Mouse (Mus musculus) neural tube, embryonic 11.5 days (tissue): ENCODE results near the gene Ankrd39. TPM values are rescaled to one million over a fixed set of nuclear protein-coding genes. Genes with fewer than 3 reads are reported as not detected.

Experiments used
- ATAC-seq: fragments of 200-750 bp; cut with Nextera tagmentation; 2 replicates; pipeline ENCODE4 v1.8.0; 2017; ENCODE audit warnings: moderate number of reproducible peaks, mild to moderate bottlenecking, moderate TSS enrichment, moderate library complexity; ENCODE audit not compliant: insufficient read depth, low FRiP score, low TSS enrichment
- DNase-seq: peaks from one replicate; pipeline ENCODE4 v3.0.0-alpha.2; 2015; ENCODE audit warnings: low spot score
- H3K27ac ChIP-seq: fragments of 300-500 bp; sonication (generic); 2 replicates; pipeline ENCODE4 v1.5.1; 2014; ENCODE audit warnings: low read depth, mild to moderate bottlenecking, low read length
- H3K27me3 ChIP-seq: fragments of 300-500 bp; sonication (generic); 2 replicates; pipeline ENCODE4 v1.6.1; 2014; ENCODE audit warnings: mild to moderate bottlenecking, low read length, mixed read lengths; ENCODE audit not compliant: control insufficient read depth, insufficient read depth
- H3K36me3 ChIP-seq: fragments of 300-500 bp; sonication (generic); 2 replicates; pipeline ENCODE4 v1.6.1; 2014; ENCODE audit warnings: mild to moderate bottlenecking, low read length, moderate library complexity, mixed read lengths; ENCODE audit not compliant: control insufficient read depth, insufficient read depth
- H3K4me1 ChIP-seq: fragments of 300-500 bp; sonication (generic); 2 replicates; pipeline ENCODE4 v1.6.1; 2014; ENCODE audit warnings: low read length, mixed read lengths; ENCODE audit not compliant: control insufficient read depth, insufficient read depth
- H3K4me2 ChIP-seq: fragments of 300-500 bp; sonication (generic); 2 replicates; pipeline ENCODE4 v1.6.1; 2014; ENCODE audit warnings: low read depth, mild to moderate bottlenecking, moderate library complexity
- H3K4me3 ChIP-seq: fragments of 300-500 bp; sonication (generic); 2 replicates; pipeline ENCODE4 v1.5.1; 2014; ENCODE audit warnings: low read depth, low read length
- H3K9ac ChIP-seq: fragments of 300-500 bp; sonication (generic); 2 replicates; pipeline ENCODE4 v1.6.1; 2014; ENCODE audit warnings: mild to moderate bottlenecking, low read length
- H3K9me3 ChIP-seq: fragments of 300-500 bp; sonication (generic); 2 replicates; pipeline ENCODE4 v1.6.1; 2016; ENCODE audit warnings: low read length; ENCODE audit not compliant: control insufficient read depth
- WGBS: fragments of 180-500 bp; shearing (Covaris S2); extraction: QIAGEN DNeasy Blood & Tissue Kit; methylation state at CpG from one replicate; pipeline ENCODE4 v1.1.7; 2014; 5-methylcytosine and 5-hydroxymethylcytosine counted together
- polyA plus RNA-seq: library from polyadenylated mRNA; unstranded; fragments of >200 nt; fragmentation: Nextera tagmentation; extraction: Ambion mirVana; gene quantifications from 2 replicates; pipeline ENCODE4 v1.2.1, GENCODE M21; 2014

Ankrd39 gene
- 15.3 and 16.2 TPM in 2 replicates for polyA plus RNA-seq

DNA sequence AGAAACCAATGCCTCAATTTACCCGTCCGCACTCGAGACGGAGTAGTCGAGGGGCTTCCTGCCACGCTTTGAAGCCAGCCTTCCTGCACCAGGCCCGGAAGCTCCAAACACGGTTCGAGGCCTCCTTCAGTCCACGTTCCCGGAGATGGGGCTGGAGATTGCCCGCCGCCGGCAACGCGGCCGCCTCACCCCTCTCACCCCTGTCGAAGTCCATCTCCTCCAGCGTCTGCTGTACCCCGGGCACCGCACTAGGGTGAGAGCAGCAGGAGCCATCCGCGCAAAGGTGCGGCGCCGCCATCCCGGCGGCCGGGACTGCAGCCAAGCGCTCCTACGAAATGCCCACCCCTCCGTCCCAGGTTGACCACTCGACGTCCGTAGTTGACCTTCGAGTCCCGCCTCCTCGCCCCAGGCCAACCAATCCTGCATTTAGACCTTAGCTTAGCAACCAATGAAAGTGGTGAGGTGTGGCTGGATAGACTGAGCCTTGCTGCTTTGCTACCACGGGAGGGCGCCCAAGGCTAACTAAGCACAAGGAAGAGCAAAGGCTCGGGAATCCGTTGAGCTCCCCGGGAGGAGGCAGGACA, at the start of gene Ankrd39:
TSS of gene Ankrd39 (minus strand) at position 558 of the 584 bp plus-strand sequence.
- no peaks in the 10 kb centered on the region for H3K9me3 ChIP-seq
- H3K36me3 ChIP-seq, result peaks cover 21% of the 10 kb centered on the region
- peaks cover 18% of the 10 kb centered on the region for H3K4me1 ChIP-seq
- H3K27me3 ChIP-seq, result no peaks in the 10 kb centered on the region
- DNase-seq (peak; percentile 96), ATAC-seq (peak; percentile 96)
- H3K4me3 ChIP-seq, result peak within 1 kb of the TSS; percentile 59
- H3K4me2 ChIP-seq, result peak within 1 kb of the TSS; percentile 60
- peak within 1 kb of the TSS; percentile 69 for H3K9ac ChIP-seq
- H3K27ac ChIP-seq, result no peak within 1 kb of the TSS
- 0% methylated on average over 43 of the region's 43 CpGs for WGBS

DNA sequence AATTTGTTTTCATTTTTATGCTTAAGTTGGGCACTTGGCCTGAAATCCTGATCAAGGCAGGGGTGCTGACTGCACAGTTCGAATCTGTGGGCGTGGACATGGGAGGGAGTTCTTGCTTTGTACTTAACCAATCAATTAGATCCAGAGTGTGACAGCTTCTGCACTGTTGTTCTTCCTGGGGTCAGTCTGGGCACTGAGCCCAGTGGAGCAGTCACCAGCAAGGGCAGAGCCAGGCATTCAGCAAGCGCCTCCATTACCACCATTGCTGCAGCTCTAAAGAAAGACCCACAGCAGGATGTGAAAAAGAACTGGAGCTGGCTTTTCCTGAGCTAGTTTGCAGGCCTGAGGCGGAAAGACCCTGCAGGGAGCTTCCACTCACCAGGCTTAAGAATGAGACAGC, 48.9 kb upstream of the Ankrd39 start:
- Histone ChIP-seq H3K9me3 (no peaks in the 10 kb centered on the region), H3K4me2 (no peak overlapping the region), H3K4me1 (peaks cover 4% of the 10 kb centered on the region; the same call in 1 of the 2 replicates), H3K9ac (no peak overlapping the region), H3K36me3 (no peaks in the 10 kb centered on the region), H3K27ac (peak overlapping the region; percentile 51; the same call in 1 of the 2 replicates), H3K27me3 (no peaks in the 10 kb centered on the region), H3K4me3 (no peak overlapping the region)
- WGBS, result 15% methylated on average over 4 of the region's 4 CpGs
- DNase-seq (peak; percentile 52), ATAC-seq (peak; percentile 89)

DNA sequence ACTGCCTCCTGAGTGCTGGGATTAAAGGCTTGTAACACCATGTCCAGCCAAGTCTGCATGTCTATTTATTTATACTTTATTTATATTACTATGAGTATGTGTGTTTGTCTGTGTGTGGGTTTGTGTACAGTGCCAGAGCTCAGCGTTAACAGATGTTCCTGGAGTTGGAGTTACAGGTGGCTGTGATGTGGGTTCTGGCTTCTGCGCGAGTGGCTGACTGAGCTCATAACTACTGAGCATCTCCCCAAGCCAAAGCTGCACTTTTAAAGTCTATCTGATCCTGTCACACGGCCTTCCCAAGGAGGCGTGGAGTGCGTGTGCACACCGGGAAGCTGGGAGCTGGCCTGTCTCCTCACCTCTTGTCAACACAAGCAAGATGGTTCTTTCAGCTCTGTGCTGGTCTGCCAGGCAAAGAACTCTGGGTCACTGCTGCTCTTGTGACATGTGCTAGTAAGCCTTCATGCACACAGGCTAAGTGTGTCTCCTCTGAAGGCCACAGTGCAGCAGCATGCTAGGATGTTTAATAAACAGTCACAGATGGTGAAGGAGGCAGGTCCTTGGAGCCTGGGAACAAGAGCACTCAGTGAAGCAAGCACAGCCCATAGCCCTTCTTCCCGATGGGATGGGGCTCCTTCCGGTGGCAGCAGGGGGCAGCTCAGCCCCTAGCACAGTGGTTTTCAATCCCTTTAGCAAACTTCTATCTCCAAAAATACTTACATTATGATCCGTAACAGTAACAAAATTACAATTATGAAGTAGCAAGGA, 48.1 kb upstream of the Ankrd39 start:
- H3K4me2 ChIP-seq, result no peak overlapping the region
- H3K36me3 ChIP-seq, result no peaks in the 10 kb centered on the region
- no peak; the same call in 1 of the 2 replicates for ATAC-seq
- H3K27me3 ChIP-seq, result no peaks in the 10 kb centered on the region
- peaks cover 4% of the 10 kb centered on the region; the same call in 1 of the 2 replicates for H3K4me1 ChIP-seq
- DNase-seq, result no peak
- WGBS, result 65% methylated on average over 10 of the region's 10 CpGs
- H3K9ac ChIP-seq, result no peak overlapping the region
- no peak overlapping the region for H3K27ac ChIP-seq
- no peak overlapping the region for H3K4me3 ChIP-seq
- H3K9me3 ChIP-seq, result no peaks in the 10 kb centered on the region

DNA sequence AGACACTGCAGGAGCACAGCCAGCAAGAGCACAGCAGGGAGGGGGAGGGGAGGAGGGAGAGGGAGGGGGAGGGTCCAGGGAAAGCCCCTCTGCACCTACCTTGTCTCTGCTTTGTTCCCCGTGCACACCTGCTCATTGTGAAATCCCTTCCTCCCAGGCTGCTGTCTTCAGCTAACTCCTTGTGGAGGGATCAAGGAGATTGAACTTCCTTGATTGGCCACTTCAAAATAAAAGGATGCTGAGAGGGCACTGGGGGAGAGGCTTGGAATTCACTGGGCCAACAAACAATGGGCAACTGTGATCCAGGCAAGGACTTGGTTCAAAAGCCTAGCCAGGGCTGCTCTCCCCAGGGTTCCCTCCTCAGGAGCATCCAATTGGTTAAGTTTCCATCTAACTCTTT, 45.9 kb upstream of the Ankrd39 start:
- Histone ChIP-seq H3K9me3 (no peaks in the 10 kb centered on the region), H3K9ac (no peak overlapping the region), H3K27me3 (no peaks in the 10 kb centered on the region), H3K4me2 (no peak overlapping the region), H3K36me3 (no peaks in the 10 kb centered on the region), H3K4me3 (no peak overlapping the region), H3K27ac (no peak overlapping the region), H3K4me1 (peaks cover 15% of the 10 kb centered on the region)
- 9% methylated on average over 1 of the region's 1 CpGs for whole genome bisulfite sequencing
- ATAC-seq (no peak), DNase-seq (no peak)

DNA sequence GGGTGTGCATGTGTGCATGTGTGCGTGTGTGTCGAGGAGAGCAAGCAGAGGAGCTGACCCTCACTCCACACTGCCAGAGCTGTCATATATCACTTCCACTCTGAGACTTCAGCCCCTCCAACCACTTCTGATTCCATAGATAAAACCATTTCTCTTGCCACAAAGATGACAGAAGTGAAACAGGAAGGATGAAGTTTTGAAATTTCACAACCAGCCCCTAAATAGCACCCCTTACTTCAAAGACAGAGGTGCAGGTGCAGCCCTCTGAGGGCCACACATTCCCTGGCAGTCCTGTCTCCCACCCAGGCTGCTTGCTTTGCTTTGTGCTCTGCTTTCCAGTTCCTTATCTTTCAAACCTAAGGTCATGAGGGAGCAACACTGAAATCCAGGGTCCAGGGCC, 44.2 kb upstream of the Ankrd39 start:
- no peak overlapping the region for H3K9ac ChIP-seq
- H3K4me1 ChIP-seq, result peaks cover 15% of the 10 kb centered on the region
- no peak for ATAC-seq
- H3K4me2 ChIP-seq, result no peak overlapping the region
- no peaks in the 10 kb centered on the region for H3K27me3 ChIP-seq
- DNase-seq, result no peak
- H3K36me3 ChIP-seq, result no peaks in the 10 kb centered on the region
- H3K27ac ChIP-seq, result no peak overlapping the region
- H3K4me3 ChIP-seq, result no peak overlapping the region
- H3K9me3 ChIP-seq, result no peaks in the 10 kb centered on the region
- WGBS, result 73% methylated on average over 2 of the region's 2 CpGs

DNA sequence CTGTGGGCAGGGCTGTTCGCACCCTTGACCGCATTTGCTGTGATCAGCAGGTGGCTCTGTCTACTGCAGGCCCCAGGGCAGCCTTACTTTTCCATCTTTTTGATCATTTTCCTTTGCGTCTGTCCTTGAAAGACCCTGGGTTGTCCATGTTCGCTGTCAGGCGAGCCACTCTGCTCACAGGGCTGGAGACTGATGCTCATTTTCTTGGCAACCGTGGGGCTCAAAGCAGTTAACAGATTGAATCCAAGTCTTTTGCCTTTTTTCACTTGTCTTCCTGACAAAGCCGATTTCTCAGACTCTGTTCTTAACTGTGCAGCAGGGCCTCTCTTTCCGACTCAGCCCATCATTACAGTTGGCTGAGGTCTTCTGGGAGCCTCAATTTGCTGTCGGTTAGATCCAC, 43.4 kb upstream of the Ankrd39 start:
- H3K9me3 ChIP-seq, result no peaks in the 10 kb centered on the region
- H3K4me2 ChIP-seq, result no peak overlapping the region
- peaks cover 12% of the 10 kb centered on the region for H3K4me1 ChIP-seq
- DNase-seq, result no peak
- H3K4me3 ChIP-seq, result no peak overlapping the region
- H3K27ac ChIP-seq, result no peak overlapping the region
- no peak overlapping the region for H3K9ac ChIP-seq
- ATAC-seq, result no peak
- no peaks in the 10 kb centered on the region for H3K27me3 ChIP-seq
- no peaks in the 10 kb centered on the region for H3K36me3 ChIP-seq
- 74% methylated on average over 9 of the region's 9 CpGs for WGBS

DNA sequence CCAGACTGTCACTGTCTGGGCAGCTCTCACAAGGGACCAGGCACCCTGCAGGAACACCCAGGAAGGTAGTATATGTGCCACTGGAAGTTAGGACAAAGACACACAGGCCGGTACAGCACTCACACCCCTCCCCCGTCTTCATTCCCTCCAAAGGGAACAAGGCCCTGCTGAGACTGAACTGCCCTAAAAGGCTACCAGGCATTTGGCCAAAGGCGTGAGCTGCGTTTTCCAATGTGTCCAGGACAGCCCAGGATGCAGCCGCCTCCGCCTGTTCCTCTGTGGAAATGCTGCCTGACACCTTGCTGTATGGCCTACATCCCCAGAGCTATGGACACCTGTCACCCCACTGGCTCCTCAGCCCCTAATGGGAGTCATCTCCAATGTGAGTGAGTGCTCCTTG, 42.2 kb upstream of the Ankrd39 start:
- H3K4me1 ChIP-seq, result peaks cover 12% of the 10 kb centered on the region
- DNase-seq, result no peak

DNA sequence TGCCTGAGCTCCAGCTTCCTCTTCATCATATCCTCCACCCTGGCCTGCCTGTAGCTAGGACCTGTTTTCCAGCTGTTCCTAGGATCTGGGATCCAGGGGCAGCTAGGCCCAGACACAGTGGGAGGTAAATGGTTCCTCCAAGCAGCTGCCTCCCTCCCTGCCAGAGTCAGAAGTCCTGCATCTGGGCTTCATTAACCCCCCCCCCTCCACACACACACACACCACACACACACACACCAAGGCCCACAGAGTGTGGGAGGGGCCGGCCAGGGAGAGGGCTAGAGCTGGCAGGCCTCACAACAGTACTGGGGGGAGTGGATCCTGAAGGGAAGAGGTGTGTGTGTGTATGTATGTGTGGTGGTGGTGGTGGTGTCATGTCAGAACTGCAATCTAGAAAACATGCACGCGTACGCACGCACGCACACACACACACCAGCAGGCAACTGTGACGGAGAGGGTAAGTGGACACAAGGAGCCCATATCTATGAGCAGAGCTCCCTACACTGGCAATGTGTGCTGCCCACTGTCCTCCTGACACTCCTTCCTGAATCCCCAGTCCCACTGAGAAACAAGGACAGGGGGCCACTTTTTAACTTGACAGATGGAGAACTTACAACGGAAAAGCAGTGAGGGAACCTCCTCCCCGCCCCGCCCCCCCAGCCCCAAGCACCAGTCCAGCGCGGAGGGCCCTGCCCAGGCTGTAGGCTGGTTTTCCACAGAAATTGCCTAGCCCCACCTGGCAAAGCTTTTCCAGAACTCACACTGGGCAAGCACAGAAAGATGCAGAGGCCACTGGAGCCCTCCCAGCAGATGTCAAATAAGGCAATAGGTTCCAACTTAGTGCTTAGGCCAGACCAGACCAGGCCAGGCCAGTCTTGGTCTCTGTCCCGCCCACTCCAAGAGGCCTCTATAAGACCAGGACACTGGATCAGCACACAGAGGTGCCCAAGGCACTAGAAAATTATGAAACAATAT, 41.5 kb upstream of the Ankrd39 start:
- peaks cover 12% of the 10 kb centered on the region for H3K4me1 ChIP-seq

More for the DNA sequence above, 42.2 kb upstream of the Ankrd39 start:
- Histone ChIP-seq H3K4me3 (no peak overlapping the region), H3K9ac (no peak overlapping the region), H3K36me3 (no peaks in the 10 kb centered on the region), H3K27ac (no peak overlapping the region), H3K27me3 (no peaks in the 10 kb centered on the region), H3K4me2 (no peak overlapping the region), H3K9me3 (no peaks in the 10 kb centered on the region)
- WGBS, result 35% methylated on average over 6 of the region's 6 CpGs
- no peak for ATAC-seq

More for the DNA sequence above, 41.5 kb upstream of the Ankrd39 start:
- no peak overlapping the region for H3K4me2 ChIP-seq
- H3K27ac ChIP-seq, result 0 out of 2 replicates have a peak overlapping the region, but pooled peaks have one; percentile 14
- DNase-seq (peak; percentile 66), ATAC-seq (no peak)
- H3K4me3 ChIP-seq, result no peak overlapping the region
- 47% methylated on average over 13 of the region's 13 CpGs for WGBS
- no peaks in the 10 kb centered on the region for H3K36me3 ChIP-seq
- H3K9me3 ChIP-seq, result no peaks in the 10 kb centered on the region
- H3K9ac ChIP-seq, result no peak overlapping the region
- no peaks in the 10 kb centered on the region for H3K27me3 ChIP-seq
